In genomic region chr14:3116051-3116450, GRCm38 (mm10) we compare ENCODE assay signal across 15 mouse cellular contexts. TPM values are rescaled to one million over a fixed set of nuclear protein-coding genes. Genes with fewer than 3 reads are reported as not detected.
DNase-seq lines count a peak whose midpoint lies in the region.
"Not testable (repeated sequence)": the region's sequence is repeated elsewhere in the genome, so short reads cannot be mapped to it uniquely, and the experiment has no call there.
"Had no signal": no experiment of that assay in that cellular context is flagged by ENCODE, and none has a peak within 500 bp of the region (broad histone marks: within the 10 kb centered on the region; RNA-seq: fewer than 3 reads in every experiment).

No protein-coding gene starts in this region.

- DNase-seq in adrenal gland, adult 2 months: peak; percentile 4
- peak; percentile 4 to 15 for DNase-seq in frontal cortex, postnatal 14 days (ENCODE audit: low spot score in 2 of 2)
- peak; percentile 5 to 6 for DNase-seq in heart, postnatal 14 days
- DNase-seq in layer of hippocampus, adult 8-10 months (ENCODE audit: low spot score in 2 of 2): peak; percentile 7 to 17
- peak; percentile 6 to 18 for DNase-seq in left cerebral cortex, postnatal 36 days (ENCODE audit: low spot score in 2 of 2)
- DNase-seq in ovary, postnatal 36 days (ENCODE audit: low spot score): peak; percentile 7
- DNase-seq in testis, postnatal 14 days (ENCODE audit: low spot score): peak; percentile 3
- peak; percentile 6 to 7 for DNase-seq in urinary bladder, postnatal 36 days (ENCODE audit: low spot score in 2 of 2)

- intact Hi-C loops in heart, postnatal 14 days (cut with DNase I); left cerebral cortex, postnatal 36 days (cut with DNase I): not testable (repeated sequence)

RNA-seq across cellular contexts. Expression of gene Gm10340, which starts 17.7 kb away (rescaled TPM):
- total RNA-seq in adrenal gland, adult 2 months (2021): not detected
- polyA plus RNA-seq in adrenal gland, adult 2 months (2012; rRNA removed): not detected in 2 replicates
- total RNA-seq in heart, postnatal 14 days (2021): not detected
- not detected for total RNA-seq in layer of hippocampus, adult 8-10 months (2022)
- total RNA-seq in left cerebral cortex, postnatal 36 days (2021): not detected
- total RNA-seq: adrenal gland, postnatal 36 days; gastrocnemius, postnatal 14 days had no signal
- polyA plus RNA-seq: CD4-positive, CD25-positive, alpha-beta regulatory T cell, adult 4 months; limb, embryonic 14.5 days; lung, embryonic 15.5 days; midbrain, embryonic 12.5 days; stomach, postnatal 0 days had no signal

Comparison
In these comparisons a context has a peak if more than half of its experiments do, and no peak if none do; other contexts are left out.
1. Peak in every context shown above with its lines: DNase-seq.